Mouse (Mus musculus) spleen, postnatal 14 days (tissue): Measurements from ENCODE around the gene Defa28.
"Not testable (repeated sequence)": the region's sequence is repeated elsewhere in the genome, so short reads cannot be mapped to it uniquely, and the experiment has no call there.

Experiments used
- DNase-seq, 2 experiments: peaks; one replicate each; pipeline ENCODE4 v3.0.0; 2021 to 2022; ENCODE audit warnings: low spot score in 2 of 2

The Defa28 gene

DNA sequence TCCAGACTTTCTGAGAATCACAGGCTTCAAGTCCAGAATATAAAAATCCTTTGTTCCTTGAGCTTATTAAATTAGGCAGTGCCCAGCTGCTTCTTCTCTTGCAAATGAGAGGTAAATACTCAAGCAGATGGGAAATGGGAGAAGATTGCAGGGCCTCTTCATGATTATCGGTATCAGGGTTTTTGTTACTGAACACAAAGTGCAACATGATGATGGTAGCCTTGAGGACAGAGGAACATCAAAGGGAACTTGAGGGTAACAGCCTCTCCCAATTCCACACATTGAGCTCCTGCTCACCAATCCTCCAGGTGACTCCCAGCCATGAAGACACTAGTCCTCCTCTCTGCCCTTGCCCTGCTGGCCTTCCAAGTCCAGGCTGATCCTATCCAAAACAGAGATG is at the start of gene Defa28:
Defa28 (plus strand) TSS at position 301 of the 400 bp plus-strand sequence.
- not testable (repeated sequence) for DNase-seq

DNA sequence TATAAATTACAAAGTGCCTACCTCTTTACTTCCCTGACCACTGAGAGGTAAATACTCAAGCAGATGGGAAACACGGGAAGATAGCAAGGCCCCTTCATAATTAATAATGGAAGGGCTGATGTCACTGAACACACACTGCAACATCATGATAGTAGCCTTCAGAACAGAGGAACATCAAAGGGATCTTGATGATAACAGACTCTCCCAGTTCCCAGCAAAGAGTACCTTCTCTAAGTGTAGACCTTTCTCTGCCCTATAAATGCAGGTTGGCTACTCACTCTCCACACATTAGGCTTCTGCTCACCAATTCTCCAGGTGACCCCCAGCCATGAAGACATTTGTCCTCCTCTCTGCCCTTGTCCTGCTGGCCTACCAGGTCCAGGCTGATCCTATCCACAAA is 17.7 kb upstream of the Defa28 start, which contains the start of gene Defa37:
Defa37 (plus strand) TSS at position 301 of the 400 bp plus-strand sequence.
- not testable (repeated sequence) for DNase-seq

- not testable (repeated sequence) for DNase-seq
Measured at GRCm38 (mm10) chr8:21594408-21594807, 11.6 kb downstream of the Defa28 start, which contains the start of gene Gm7861. Gene Gm7861 (minus strand): TSS chr8:21594508.

GRCm38 (mm10) chr8:21617883-21618282 is 35.1 kb downstream of the Defa28 start, which contains the start of gene Defa26:
Gene Defa26 (plus strand): TSS chr8:21618183.
- not testable (repeated sequence) for DNase-seq
